Mouse (Mus musculus) intestine, postnatal 0 days (tissue): ENCODE measurements around the gene Mpo. TPM values are rescaled to one million over a fixed set of nuclear protein-coding genes. Genes with fewer than 3 reads are reported as not detected.

ENCODE experiments used
- ATAC-seq: fragments of 200-750 bp; cut with Nextera tagmentation; 2 replicates; pipeline ENCODE4 v1.8.0; 2017; ENCODE audit warnings: mild to moderate bottlenecking, moderate TSS enrichment, moderate library complexity
- H3K27ac ChIP-seq: fragments of 300-500 bp; sonication (generic); 2 replicates; pipeline ENCODE4 v1.5.1; 2014; ENCODE audit warnings: mild to moderate bottlenecking, low read depth, low read length, moderate library complexity
- H3K27me3 ChIP-seq: fragments of 300-500 bp; sonication (generic); replicated peaks from 2 replicates; pipeline ENCODE4 v1.6.1; 2014; ENCODE audit warnings: low read length, mixed read lengths; ENCODE audit not compliant: control insufficient read depth, insufficient read depth
- H3K36me3 ChIP-seq: fragments of 300-500 bp; sonication (generic); 2 replicates; pipeline ENCODE4 v1.6.1; 2014; ENCODE audit warnings: mild to moderate bottlenecking, moderate library complexity; ENCODE audit not compliant: control insufficient read depth, insufficient read depth
- H3K4me1 ChIP-seq: fragments of 300-500 bp; sonication (generic); replicated peaks from 2 replicates; pipeline ENCODE4 v1.6.1; 2014; ENCODE audit warnings: antibody characterized with exemption, low read length, mixed read lengths; ENCODE audit not compliant: control insufficient read depth, insufficient read depth
- H3K4me2 ChIP-seq: fragments of 300-500 bp; sonication (generic); replicated peaks from 2 replicates; pipeline ENCODE4 v1.6.1; 2014; ENCODE audit warnings: low read depth, mild to moderate bottlenecking, moderate library complexity
- H3K4me3 ChIP-seq: fragments of 300-500 bp; sonication (generic); 2 replicates; pipeline ENCODE4 v1.5.1; 2014; ENCODE audit warnings: low read depth, low read length
- H3K9ac ChIP-seq: fragments of 300-500 bp; sonication (generic); 2 replicates; pipeline ENCODE4 v1.6.1; 2014; ENCODE audit warnings: mild to moderate bottlenecking, low read depth, low read length
- H3K9me3 ChIP-seq: fragments of 300-500 bp; sonication (generic); 2 replicates; pipeline ENCODE4 v1.6.1; 2016; ENCODE audit warnings: mixed run types; ENCODE audit not compliant: control insufficient read depth
- CTCF ChIP-seq: sonication (generic); IDR thresholded peaks from 2 replicates; pipeline ENCODE4 v1.5.1; 2016; ENCODE audit warnings: low read depth, mild to moderate bottlenecking, control low read depth, antibody characterized with exemption, moderate library complexity
- WGBS: fragments of 180-500 bp; shearing (Covaris S2); extraction: QIAGEN DNeasy Blood & Tissue Kit; methylation state at CpG from one replicate; pipeline ENCODE4 v1.1.7; 2014; 5-methylcytosine and 5-hydroxymethylcytosine counted together
- polyA plus RNA-seq: library from polyadenylated mRNA; unstranded; fragments of >200 nt; fragmentation: Nextera tagmentation; extraction: Ambion mirVana; gene quantifications from 2 replicates; pipeline ENCODE4 v1.2.1, GENCODE M21; 2015

Mpo gene
- polyA plus RNA-seq, 1 experiment from 2014 or later, result 0.12 TPM

- Histone ChIP-seq H3K27me3 (peaks cover 7% of the 10 kb centered on the region; the same call in 1 of the 2 replicates), H3K9me3 (no peaks in the 10 kb centered on the region), H3K36me3 (no peaks in the 10 kb centered on the region), H3K27ac (no peak overlapping the region), H3K9ac (no peak overlapping the region), H3K4me2 (no peak overlapping the region), H3K4me3 (no peak overlapping the region), H3K4me1 (no peaks in the 10 kb centered on the region)
- TF ChIP-seq CTCF, result no peak
- no peak for ATAC-seq
- 55% methylated on average over 4 of the region's 4 CpGs for WGBS
These were observed 18.0 kb downstream of the Mpo start for GRCm38 (mm10) chr11:87811396-87811795.

- no peak overlapping the region for H3K27ac ChIP-seq
- no peaks in the 10 kb centered on the region for H3K9me3 ChIP-seq
- no peak for TF ChIP-seq CTCF
- 76% methylated on average over 8 of the region's 8 CpGs for WGBS
- H3K4me3 ChIP-seq, result no peak overlapping the region
- H3K9ac ChIP-seq, result no peak overlapping the region
- H3K4me1 ChIP-seq, result no peaks in the 10 kb centered on the region
- H3K27me3 ChIP-seq, result peaks cover 10% of the 10 kb centered on the region; the same call in 1 of the 2 replicates
- ATAC-seq, result no peak
- no peaks in the 10 kb centered on the region for H3K36me3 ChIP-seq
- H3K4me2 ChIP-seq, result no peak overlapping the region
These were observed 21.4 kb downstream of the Mpo start for GRCm38 (mm10) chr11:87814831-87815230.

- peak; percentile 85 for TF ChIP-seq CTCF
- Histone ChIP-seq H3K4me2 (peak overlapping the region; percentile 71), H3K27me3 (peaks cover 10% of the 10 kb centered on the region; the same call in 1 of the 2 replicates), H3K36me3 (no peaks in the 10 kb centered on the region), H3K9me3 (no peaks in the 10 kb centered on the region), H3K4me1 (no peaks in the 10 kb centered on the region), H3K27ac (no peak overlapping the region), H3K9ac (no peak overlapping the region), H3K4me3 (peak overlapping the region; percentile 41)
- WGBS, result 4% methylated on average over 31 of the region's 31 CpGs
- no peak for ATAC-seq
These were observed 23.5 kb downstream of the Mpo start for GRCm38 (mm10) chr11:87816707-87817442.

- TF ChIP-seq CTCF, result no peak
- 37% methylated on average over 4 of the region's 4 CpGs for WGBS
- Histone ChIP-seq H3K4me1 (no peaks in the 10 kb centered on the region), H3K4me2 (peak overlapping the region; percentile 71), H3K4me3 (peak overlapping the region; percentile 41), H3K9me3 (no peaks in the 10 kb centered on the region), H3K27me3 (peaks cover 10% of the 10 kb centered on the region; the same call in 1 of the 2 replicates), H3K27ac (no peak overlapping the region), H3K36me3 (no peaks in the 10 kb centered on the region), H3K9ac (no peak overlapping the region)
- no peak for ATAC-seq
These were observed 24.0 kb downstream of the Mpo start for GRCm38 (mm10) chr11:87817443-87817773.

- 0 out of 2 replicates have a peak, but pooled peaks cover 2% of the 10 kb centered on the region for H3K27me3 ChIP-seq
- no peak for TF ChIP-seq CTCF
- WGBS, result 69% methylated on average over 5 of the region's 5 CpGs
These were observed 28.1 kb downstream of the Mpo start for GRCm38 (mm10) chr11:87821502-87821901.

GRCm38 (mm10) chr11:87828239-87828900, 35.0 kb downstream of the Mpo start, which contains the start of gene Lpo:
Gene Lpo, minus strand, starts transcription at chr11:87828289.
- 41% methylated on average over 10 of the region's 10 CpGs for WGBS
- no peak for TF ChIP-seq CTCF

More at GRCm38 (mm10) chr11:87821502-87821901, 28.1 kb downstream of the Mpo start:
- Histone ChIP-seq H3K9ac (no peak overlapping the region), H3K36me3 (no peaks in the 10 kb centered on the region), H3K4me3 (no peak overlapping the region), H3K9me3 (no peaks in the 10 kb centered on the region), H3K4me1 (no peaks in the 10 kb centered on the region), H3K27ac (no peak overlapping the region), H3K4me2 (no peak overlapping the region)
- ATAC-seq, result no peak

More at GRCm38 (mm10) chr11:87828239-87828900, 35.0 kb downstream of the Mpo start, which contains the start of gene Lpo:
- no peaks in the 10 kb centered on the region for H3K36me3 ChIP-seq
- H3K9ac ChIP-seq, result no peak within 1 kb of the TSS
- H3K4me2 ChIP-seq, result no peak within 1 kb of the TSS
- no peaks in the 10 kb centered on the region for H3K27me3 ChIP-seq
- no peak for ATAC-seq
- no peak within 1 kb of the TSS for H3K27ac ChIP-seq
- H3K4me1 ChIP-seq, result no peaks in the 10 kb centered on the region
- H3K9me3 ChIP-seq, result no peaks in the 10 kb centered on the region
- no peak within 1 kb of the TSS for H3K4me3 ChIP-seq
